Mouse (Mus musculus) limb, embryonic 13.5 days (tissue): ENCODE measurements around the gene Fam222b. TPM values are rescaled to one million over a fixed set of nuclear protein-coding genes. Genes with fewer than 3 reads are reported as not detected.

Source experiments
- ATAC-seq: fragments of 200-750 bp; cut with Nextera tagmentation; 2 replicates; pipeline ENCODE4 v1.8.0; 2017; ENCODE audit warnings: low read depth, moderate number of reproducible peaks, moderate TSS enrichment; ENCODE audit not compliant: low FRiP score
- H3K27ac ChIP-seq: fragments of 300-500 bp; sonication (generic); 2 replicates; pipeline ENCODE4 v1.5.1; 2015; ENCODE audit warnings: inconsistent platforms, mild to moderate bottlenecking, moderate library complexity
- H3K27me3 ChIP-seq: fragments of 300-500 bp; sonication (generic); 2 replicates; pipeline ENCODE4 v1.6.1; 2015; ENCODE audit warnings: mild to moderate bottlenecking, inconsistent platforms
- H3K36me3 ChIP-seq: fragments of 300-500 bp; sonication (generic); 2 replicates; pipeline ENCODE4 v1.6.1; 2015; ENCODE audit warnings: inconsistent platforms, mild to moderate bottlenecking, moderate library complexity
- H3K4me1 ChIP-seq: fragments of 300-500 bp; sonication (generic); 2 replicates; pipeline ENCODE4 v1.6.1; 2015; ENCODE audit warnings: inconsistent platforms
- H3K4me2 ChIP-seq: fragments of 300-500 bp; sonication (generic); replicated peaks from 2 replicates; pipeline ENCODE4 v1.6.1; 2015; ENCODE audit warnings: inconsistent platforms, mild to moderate bottlenecking, moderate library complexity
- H3K4me3 ChIP-seq: fragments of 300-500 bp; sonication (generic); 2 replicates; pipeline ENCODE4 v1.5.1; 2015; ENCODE audit warnings: moderate library complexity, mild to moderate bottlenecking, inconsistent platforms
- H3K9ac ChIP-seq: fragments of 300-500 bp; sonication (generic); 2 replicates; pipeline ENCODE4 v1.6.1; 2015; ENCODE audit warnings: mild to moderate bottlenecking, inconsistent platforms
- H3K9me3 ChIP-seq: fragments of 300-500 bp; sonication (generic); 2 replicates; pipeline ENCODE4 v1.6.1; 2016; ENCODE audit warnings: inconsistent platforms
- WGBS: fragments of 180-500 bp; shearing (Covaris S2); methylation state at CpG from one replicate; pipeline ENCODE4 v1.1.7; 2015; 5-methylcytosine and 5-hydroxymethylcytosine counted together
- polyA plus RNA-seq: library from polyadenylated mRNA; unstranded; fragments of >200 nt; fragmentation: Nextera tagmentation; extraction: Ambion mirVana; gene quantifications from 2 replicates; pipeline ENCODE4 v1.2.1, GENCODE M21; 2015

Fam222b gene
- polyA plus RNA-seq, 1 experiment from 2014 or later = 16.1 TPM

DNA sequence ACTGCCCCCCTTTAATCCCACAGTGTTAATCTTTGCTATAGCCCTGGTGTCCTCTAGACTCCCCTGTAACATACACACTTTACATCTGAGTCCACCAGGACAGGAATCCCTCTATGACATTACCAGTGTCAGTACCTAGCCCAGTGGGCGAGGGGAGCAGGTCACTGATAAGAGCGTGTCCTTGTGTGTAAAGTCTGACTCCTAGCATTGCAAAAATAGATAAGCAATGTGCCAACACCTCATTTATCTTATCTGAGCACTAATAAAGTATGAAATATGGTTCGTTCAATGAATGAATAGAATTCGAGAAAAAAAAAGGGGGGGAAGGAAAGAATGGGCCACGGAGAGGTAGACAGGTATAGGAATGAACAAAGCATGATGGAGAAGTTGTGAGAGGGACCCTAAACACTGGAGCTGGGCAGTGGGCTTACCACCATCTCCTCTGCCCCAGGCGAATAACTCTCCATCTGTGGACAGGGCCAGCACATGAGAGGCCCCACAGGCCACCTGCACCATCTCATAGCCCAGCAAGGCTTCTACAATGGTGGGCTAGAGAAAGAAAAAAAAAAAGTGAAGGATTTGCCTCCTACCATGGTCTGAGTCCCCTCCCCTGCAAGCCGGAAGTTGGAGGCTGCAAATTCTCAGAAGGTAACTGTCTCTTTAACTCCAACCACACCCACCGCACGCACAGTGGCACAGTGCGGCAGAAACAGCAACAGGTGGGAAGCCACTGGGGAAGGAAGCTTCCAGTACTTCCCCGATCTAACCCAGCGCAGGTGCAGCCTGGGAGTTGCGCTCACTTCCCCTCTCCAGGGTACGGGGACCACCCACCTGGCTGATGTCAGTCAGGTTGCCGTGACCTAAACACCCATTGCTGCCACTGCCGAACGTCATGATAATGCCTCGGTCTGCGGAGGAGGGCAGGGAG, 74.3 kb downstream of the Fam222b start:
- no peak for ATAC-seq
- no peaks in the 10 kb centered on the region for H3K27me3 ChIP-seq
- H3K4me2 ChIP-seq = no peak overlapping the region
- no peak overlapping the region for H3K27ac ChIP-seq
- H3K9me3 ChIP-seq = no peaks in the 10 kb centered on the region
- H3K36me3 ChIP-seq = peaks cover 25% of the 10 kb centered on the region
- 58% methylated on average over 19 of the region's 19 CpGs for WGBS
- H3K4me3 ChIP-seq = no peak overlapping the region
- H3K4me1 ChIP-seq = peaks cover 13% of the 10 kb centered on the region
- no peak overlapping the region for H3K9ac ChIP-seq

- 92% methylated on average over 15 of the region's 15 CpGs for WGBS
- Histone ChIP-seq H3K36me3 (peaks cover 25% of the 10 kb centered on the region), H3K4me3 (no peak overlapping the region), H3K27me3 (no peaks in the 10 kb centered on the region), H3K4me1 (peaks cover 22% of the 10 kb centered on the region), H3K4me2 (no peak overlapping the region), H3K9ac (no peak overlapping the region), H3K27ac (no peak overlapping the region), H3K9me3 (no peaks in the 10 kb centered on the region)
- ATAC-seq = no peak
These were observed 75.8 kb downstream of the Fam222b start for GRCm38 (mm10) chr11:78170306-78170705.

DNA sequence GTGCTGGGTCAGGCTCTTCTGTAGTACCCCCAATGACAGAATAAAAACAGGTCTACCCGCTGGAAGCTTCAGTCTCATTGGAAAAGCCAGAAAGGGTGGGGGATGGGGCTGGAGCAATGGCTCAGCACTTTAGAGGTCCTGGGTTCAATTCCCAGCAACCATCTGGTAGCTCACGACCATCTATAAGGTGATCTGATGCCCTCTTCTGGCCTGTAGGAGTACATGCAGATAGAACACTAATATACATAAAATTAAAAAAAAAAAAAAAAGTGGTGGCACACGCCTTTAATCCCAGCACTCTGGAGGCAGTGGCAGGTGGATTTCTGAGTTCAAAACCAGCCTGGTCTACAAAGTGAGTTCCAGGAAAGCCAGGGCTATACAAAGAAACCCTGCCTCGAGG, 76.9 kb downstream of the Fam222b start:
- H3K4me2 ChIP-seq = no peak overlapping the region
- WGBS = 83% methylated on average over 4 of the region's 4 CpGs
- H3K27me3 ChIP-seq = no peaks in the 10 kb centered on the region
- H3K4me3 ChIP-seq = no peak overlapping the region
- peaks cover 18% of the 10 kb centered on the region for H3K4me1 ChIP-seq
- no peak overlapping the region for H3K9ac ChIP-seq
- no peak for ATAC-seq
- H3K36me3 ChIP-seq = peaks cover 25% of the 10 kb centered on the region
- H3K9me3 ChIP-seq = no peaks in the 10 kb centered on the region
- H3K27ac ChIP-seq = no peak overlapping the region

DNA sequence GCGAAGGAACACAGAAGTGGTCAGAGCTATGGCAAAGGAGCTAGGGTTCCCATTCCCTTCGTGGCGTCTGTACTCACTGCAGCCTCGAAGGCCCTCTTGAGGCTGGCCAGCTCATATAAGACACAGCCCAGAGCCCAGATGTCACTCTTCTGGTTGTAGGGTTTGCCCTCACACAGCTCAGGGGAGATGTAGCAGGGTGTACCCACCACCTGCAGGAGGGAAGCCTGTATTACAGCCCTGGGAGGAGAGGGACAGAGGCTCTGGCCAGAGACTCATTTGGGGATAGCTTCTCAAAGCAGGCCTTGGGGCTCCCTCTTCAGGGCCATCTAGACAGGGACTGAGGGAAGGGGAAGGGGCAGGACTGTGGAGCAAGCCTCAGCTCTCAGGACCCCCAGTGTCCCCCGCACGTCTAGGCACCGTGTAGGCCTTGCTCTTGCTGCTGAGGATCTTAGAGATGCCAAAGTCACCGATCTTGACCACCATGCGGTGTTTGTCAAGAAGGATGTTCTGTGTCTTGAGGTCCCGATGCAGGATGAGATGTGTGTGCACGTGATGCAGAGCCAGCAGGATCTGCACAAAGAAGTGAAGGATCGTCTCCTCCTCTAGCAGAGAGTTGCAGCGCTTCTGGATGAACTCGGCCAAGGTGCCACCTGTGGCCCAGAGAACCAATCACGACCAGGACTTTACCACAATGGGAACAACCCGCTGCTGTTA, 77.7 kb downstream of the Fam222b start:
- H3K4me2 ChIP-seq = no peak overlapping the region
- H3K9me3 ChIP-seq = no peaks in the 10 kb centered on the region
- no peak overlapping the region for H3K27ac ChIP-seq
- peaks cover 16% of the 10 kb centered on the region for H3K4me1 ChIP-seq
- H3K27me3 ChIP-seq = no peaks in the 10 kb centered on the region
- ATAC-seq = no peak
- 79% methylated on average over 16 of the region's 16 CpGs for WGBS
- peaks cover 25% of the 10 kb centered on the region for H3K36me3 ChIP-seq
- no peak overlapping the region for H3K4me3 ChIP-seq
- no peak overlapping the region for H3K9ac ChIP-seq

GRCm38 (mm10) chr11:78172748-78173383, 78.4 kb downstream of the Fam222b start:
- Histone ChIP-seq H3K4me2 (no peak overlapping the region), H3K4me1 (peaks cover 21% of the 10 kb centered on the region), H3K27ac (no peak overlapping the region), H3K9ac (no peak overlapping the region), H3K9me3 (no peaks in the 10 kb centered on the region), H3K27me3 (no peaks in the 10 kb centered on the region), H3K36me3 (peaks cover 19% of the 10 kb centered on the region), H3K4me3 (no peak overlapping the region)
- 78% methylated on average over 19 of the region's 19 CpGs for WGBS
- ATAC-seq = no peak

GRCm38 (mm10) chr11:78174506-78174905, 80.0 kb downstream of the Fam222b start:
- no peak overlapping the region for H3K27ac ChIP-seq
- H3K9me3 ChIP-seq = no peaks in the 10 kb centered on the region
- H3K9ac ChIP-seq = no peak overlapping the region
- H3K4me3 ChIP-seq = no peak overlapping the region
- peaks cover 30% of the 10 kb centered on the region for H3K4me1 ChIP-seq
- no peak for ATAC-seq
- WGBS = 95% methylated on average over 3 of the region's 3 CpGs
- H3K27me3 ChIP-seq = no peaks in the 10 kb centered on the region
- H3K36me3 ChIP-seq = peaks cover 20% of the 10 kb centered on the region
- no peak overlapping the region for H3K4me2 ChIP-seq

DNA sequence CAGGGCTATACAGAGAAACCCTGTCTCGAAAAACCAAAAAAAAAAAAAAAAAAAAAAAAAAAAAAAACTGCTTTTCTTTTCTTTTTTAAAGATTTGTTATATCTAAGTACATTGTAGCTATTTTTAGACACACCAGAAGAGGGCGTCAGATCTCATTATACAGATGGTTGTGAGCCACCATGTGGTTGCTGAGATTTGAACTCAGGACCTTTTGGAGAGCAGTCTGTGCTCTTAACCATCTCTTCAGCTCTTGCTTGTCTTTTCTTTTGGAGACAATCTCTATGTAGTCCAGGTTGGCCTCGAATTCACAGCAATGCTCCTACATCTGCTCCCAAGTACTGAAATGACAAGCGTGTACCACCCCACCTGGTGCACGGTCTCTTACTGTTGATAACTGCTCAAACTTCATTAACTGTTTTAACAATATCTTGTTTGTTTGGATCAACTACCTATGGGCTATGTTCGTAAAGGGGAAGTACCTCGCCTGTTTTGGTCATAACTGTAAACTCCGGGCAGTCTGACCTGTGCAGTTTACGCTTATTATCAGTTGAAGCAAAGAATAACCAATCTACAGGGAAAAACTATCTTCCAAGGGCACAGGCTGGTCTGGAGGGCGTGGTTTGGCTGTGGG, 81.4 kb downstream of the Fam222b start:
- 4% methylated on average over 10 of the region's 10 CpGs for WGBS
- H3K4me2 ChIP-seq = peak overlapping the region; percentile 91
- H3K27ac ChIP-seq = peak overlapping the region; percentile 98; the same call in 1 of the 2 replicates
- ATAC-seq = no peak
- H3K4me3 ChIP-seq = peak overlapping the region; percentile 68
- H3K4me1 ChIP-seq = peaks cover 44% of the 10 kb centered on the region
- no peak overlapping the region for H3K9ac ChIP-seq
- H3K27me3 ChIP-seq = no peaks in the 10 kb centered on the region
- peaks cover 32% of the 10 kb centered on the region for H3K36me3 ChIP-seq
- no peaks in the 10 kb centered on the region for H3K9me3 ChIP-seq

GRCm38 (mm10) chr11:78176402-78176862, 82.0 kb downstream of the Fam222b start, which contains the start of the genes Nek8 and Tlcd1:
Nek8 (minus strand) TSS chr11:78176675.
Tlcd1 (plus strand) TSS chr11:78176711.
- under 1% methylated on average over 32 of the region's 32 CpGs for WGBS
- H3K4me2 ChIP-seq = peak within 1 kb of the TSS; percentile 91
- peak within 1 kb of the TSS; percentile 98 for H3K27ac ChIP-seq
- H3K36me3 ChIP-seq = peaks cover 34% of the 10 kb centered on the region
- peaks cover 49% of the 10 kb centered on the region for H3K4me1 ChIP-seq
- ATAC-seq = peak; percentile 71
- no peaks in the 10 kb centered on the region for H3K9me3 ChIP-seq
- H3K27me3 ChIP-seq = no peaks in the 10 kb centered on the region
- peak within 1 kb of the TSS; percentile 68 for H3K4me3 ChIP-seq
- H3K9ac ChIP-seq = peak within 1 kb of the TSS; percentile 66

- H3K9me3 ChIP-seq = no peaks in the 10 kb centered on the region
- H3K4me2 ChIP-seq = peak overlapping the region; percentile 91
- H3K4me3 ChIP-seq = peak overlapping the region; percentile 68
- peaks cover 36% of the 10 kb centered on the region for H3K36me3 ChIP-seq
- H3K27ac ChIP-seq = peak overlapping the region; percentile 98; the same call in 1 of the 2 replicates
- WGBS = under 1% methylated on average over 23 of the region's 23 CpGs
- H3K4me1 ChIP-seq = peaks cover 54% of the 10 kb centered on the region
- no peaks in the 10 kb centered on the region for H3K27me3 ChIP-seq
- H3K9ac ChIP-seq = peak overlapping the region; percentile 66
- no peak for ATAC-seq
These were observed 82.5 kb downstream of the Fam222b start for GRCm38 (mm10) chr11:78176905-78177331.

GRCm38 (mm10) chr11:78177437-78177836, 83.0 kb downstream of the Fam222b start:
- Histone ChIP-seq H3K4me3 (peak overlapping the region; percentile 68), H3K4me2 (peak overlapping the region; percentile 91), H3K9me3 (no peaks in the 10 kb centered on the region), H3K36me3 (peaks cover 36% of the 10 kb centered on the region), H3K9ac (peak overlapping the region; percentile 66), H3K27me3 (no peaks in the 10 kb centered on the region), H3K4me1 (peaks cover 59% of the 10 kb centered on the region), H3K27ac (peak overlapping the region; percentile 98)
- WGBS = 1% methylated on average over 10 of the region's 10 CpGs
- ATAC-seq = no peak
